In the genomic region with DNA sequence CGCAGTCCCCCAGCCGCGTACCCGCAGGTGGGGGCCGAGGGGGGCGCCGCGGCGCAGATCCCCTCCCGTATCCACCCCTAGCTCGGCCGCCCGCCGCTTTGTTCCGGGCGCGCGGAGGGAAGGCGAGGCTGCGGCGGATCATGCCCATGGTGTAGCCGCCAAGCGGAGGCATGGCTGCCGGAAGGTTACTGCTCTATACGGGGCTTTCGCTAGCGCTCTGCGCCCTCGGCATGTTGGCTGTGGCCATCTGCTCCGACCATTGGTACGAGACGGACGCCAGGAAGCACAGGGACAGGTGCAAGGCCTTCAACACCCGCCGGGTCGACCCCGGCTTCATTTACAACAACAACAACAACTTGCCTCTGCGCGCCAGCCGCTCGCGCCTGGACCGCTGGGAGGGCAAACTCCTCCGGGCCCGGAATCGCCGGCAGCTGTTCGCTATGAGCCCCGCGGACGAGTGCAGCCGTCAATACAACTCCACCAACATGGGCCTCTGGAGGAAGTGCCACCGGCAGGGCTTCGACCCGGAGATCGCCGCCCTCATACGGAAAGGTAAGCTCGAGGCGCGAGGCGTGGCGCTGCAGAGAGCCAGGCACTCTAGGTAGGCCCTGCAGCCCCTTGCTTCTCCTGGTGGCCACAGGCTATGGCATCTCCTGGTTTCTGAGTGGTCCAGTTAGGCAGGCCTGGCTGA, we compare ENCODE assay signal across 8 mouse cellular contexts. TPM values are rescaled to one million over a fixed set of nuclear protein-coding genes. Genes with fewer than 3 reads are reported as not detected.
DNase-seq lines count a peak whose midpoint lies in the region; ATAC-seq and TF ChIP-seq lines count a peak whose summit lies in the region.

A gene (plus strand): TSS at position 371 of the 691 bp plus-strand sequence.

- peak; percentile 13 for ATAC-seq in granulocyte monocyte progenitor cell, adult 5-6 weeks (replicated peaks; ENCODE audit: poor library complexity, severe bottlenecking)
- ATAC-seq in kidney, postnatal 0 days (replicated peaks; ENCODE audit: low FRiP score, low read depth): no peak
- ATAC-seq in liver, embryonic 13.5 days (ENCODE audit: low read depth): no peak

- peak within 1 kb of the TSS; percentile 87 for H3K4me2 ChIP-seq in kidney, postnatal 0 days (ENCODE audit: low read length)
- peak within 1 kb of the TSS; percentile 60 for H3K4me2 ChIP-seq in liver, embryonic 13.5 days

- WGBS in kidney, postnatal 0 days: under 1% methylated on average over 63 of the region's 63 CpGs
- 1% methylated on average over 63 of the region's 63 CpGs for WGBS in liver, embryonic 13.5 days (ENCODE audit: insufficient replicate concordance)

- H3K9ac ChIP-seq in kidney, postnatal 0 days (ENCODE audit: low read depth, low read length): no peak within 1 kb of the TSS
- H3K9ac ChIP-seq in liver, embryonic 13.5 days: no peak within 1 kb of the TSS

- no peak for TF ChIP-seq POLR2A in cortical plate, adult 2 months (IDR thresholded peaks at IDR 0.05; ENCODE audit: extremely low read depth, insufficient read depth, low read length)

- no peaks in the 10 kb centered on the region for H3K36me3 ChIP-seq in kidney, postnatal 0 days (ENCODE audit: insufficient read depth, low read length)
- H3K36me3 ChIP-seq in liver, embryonic 13.5 days: no peaks in the 10 kb centered on the region

- H3K27me3 ChIP-seq in kidney, postnatal 0 days (ENCODE audit: insufficient read depth, low read length): peaks cover 40% of the 10 kb centered on the region
- peaks cover 74% of the 10 kb centered on the region for H3K27me3 ChIP-seq in liver, embryonic 13.5 days

- no peaks in the 10 kb centered on the region for H3K9me3 ChIP-seq in kidney, postnatal 0 days (replicated peaks; ENCODE audit: low read length)
- H3K9me3 ChIP-seq in liver, embryonic 13.5 days (replicated peaks): no peaks in the 10 kb centered on the region

- H3K4me3 ChIP-seq in cortical plate, adult 2 months (ENCODE audit: insufficient read depth, low read length): peak within 1 kb of the TSS; percentile 96
- H3K4me3 ChIP-seq in kidney, postnatal 0 days (replicated peaks; ENCODE audit: low read depth, low read length): peak within 1 kb of the TSS; percentile 45
- H3K4me3 ChIP-seq in liver, embryonic 13.5 days (replicated peaks): peak within 1 kb of the TSS; percentile 43

- H3K4me1 ChIP-seq in cortical plate, adult 2 months (ENCODE audit: control insufficient read depth, insufficient read depth, low read length): peaks cover 5% of the 10 kb centered on the region; the same call in 1 of the 2 replicates
- no peaks in the 10 kb centered on the region; the same call in none of the 2 replicates for H3K4me1 ChIP-seq in kidney, postnatal 0 days (replicated peaks; ENCODE audit: insufficient read depth, low read length)
- H3K4me1 ChIP-seq in liver, embryonic 13.5 days (replicated peaks): 0 out of 2 replicates have a peak, but pooled peaks cover 13% of the 10 kb centered on the region

- H3K27ac ChIP-seq in cortical plate, adult 2 months (ENCODE audit: insufficient read depth, low read length): peak within 1 kb of the TSS; percentile 84
- no peak within 1 kb of the TSS for H3K27ac ChIP-seq in kidney, postnatal 0 days
- H3K27ac ChIP-seq in liver, embryonic 13.5 days: no peak within 1 kb of the TSS

- DNase-seq in ovary, postnatal 36 days (ENCODE audit: low spot score): peak; percentile 23
- no peak for DNase-seq in ovary, adult 18-20 months (ENCODE audit: low spot score)
- peak; percentile 1 for DNase-seq in kidney, postnatal 0 days (ENCODE audit: low spot score)
- DNase-seq in liver, embryonic 13.5 days: no peak
- peak; percentile 49 for DNase-seq in right cerebral cortex, postnatal 4 days
- DNase-seq in natural killer cell, adult 2 months (ENCODE audit: low spot score in 2 of 2): no peak

- TF ChIP-seq CTCF in cortical plate, adult 2 months (IDR thresholded peaks at IDR 0.05; ENCODE audit: extremely low read depth, insufficient read depth, low read length): no peak
- no peak for TF ChIP-seq CTCF in kidney, postnatal 0 days (IDR thresholded peaks at IDR 0.05; ENCODE audit: low read depth)

RNA-seq across cellular contexts. Expression of the gene that starts here (rescaled TPM):
- 98.1 and 101 TPM in 2 replicates for polyA plus RNA-seq in cortical plate, adult 2 months (2012; rRNA removed)
- not detected in 2 replicates for total RNA-seq in granulocyte monocyte progenitor cell, adult 5-6 weeks (2014; fragmentation: Nextera tagmentation)
- not detected in 2 replicates for total RNA-seq in granulocyte monocyte progenitor cell, adult 5-6 weeks (2017)
- 0.11 and 0.25 TPM in 2 replicates for polyA plus RNA-seq in kidney, postnatal 0 days (2015; fragmentation: Nextera tagmentation; extraction: Ambion mirVana)
- polyA plus RNA-seq in liver, embryonic 13.5 days (2015; fragmentation: Nextera tagmentation; extraction: Ambion mirVana): 0.03 TPM in 1 of 2 replicates, not detected in the other

Comparison
In these comparisons a context has a peak if more than half of its experiments do, and no peak if none do; other contexts are left out.
1. RNA of the gene that starts here (polyA plus RNA-seq): 98.1 to 101 TPM in cortical plate, adult 2 months; 0.11 to 0.25 TPM in kidney, postnatal 0 days and 0.03 TPM in liver, embryonic 13.5 days; every median in the first group is over 10 times any median in the second.
2. DNase-seq: peak in ovary, postnatal 36 days (single experiment) and right cerebral cortex, postnatal 4 days (single experiment); none in ovary, adult 18-20 months (single experiment), liver, embryonic 13.5 days (single experiment) and natural killer cell, adult 2 months (0 of 2).
3. Peak in ATAC-seq in granulocyte monocyte progenitor cell, adult 5-6 weeks; RNA of the gene not detected or under 1 TPM.
4. Peak in DNase-seq, H3K4me3 ChIP-seq and H3K4me2 ChIP-seq in kidney, postnatal 0 days; RNA of the gene not detected or under 1 TPM.
5. H3K4me3 ChIP-seq: peak in every context shown above with its lines; median percentile 96 in cortical plate, adult 2 months; 45 in kidney, postnatal 0 days; 43 in liver, embryonic 13.5 days.